Mouse (Mus musculus): Measurements from ENCODE around the gene Sema3g.

Gene Sema3g

GRCm38 (mm10) chr14:31232404-31233069 lies 14.9 kb downstream of the Sema3g start:
- no peak for DNase-seq (ENCODE audit: low read depth, low spot score)

GRCm38 (mm10) chr14:31233070-31233995 lies 15.7 kb downstream of the Sema3g start:
- DNase-seq (ENCODE audit: low read depth, low spot score) = no peak

GRCm38 (mm10) chr14:31233996-31234591 lies 16.4 kb downstream of the Sema3g start:
- peak; percentile 82 for DNase-seq (ENCODE audit: low read depth, low spot score)

GRCm38 (mm10) chr14:31237101-31237882 lies 19.6 kb downstream of the Sema3g start:
- no peak for DNase-seq (ENCODE audit: low read depth, low spot score)

GRCm38 (mm10) chr14:31240528-31240927 lies 22.9 kb downstream of the Sema3g start:
- DNase-seq (ENCODE audit: low read depth, low spot score) = no peak

- DNase-seq (ENCODE audit: low read depth, low spot score) = no peak
Observed at GRCm38 (mm10) chr14:31244777-31245176, 27.1 kb downstream of the Sema3g start.

- DNase-seq (ENCODE audit: low read depth, low spot score) = no peak
Observed at GRCm38 (mm10) chr14:31245946-31246345, 28.3 kb downstream of the Sema3g start.

GRCm38 (mm10) chr14:31248396-31248795 lies 30.7 kb downstream of the Sema3g start:
- no peak for DNase-seq (ENCODE audit: low read depth, low spot score)

GRCm38 (mm10) chr14:31250222-31251083 lies 32.8 kb downstream of the Sema3g start:
- DNase-seq (ENCODE audit: low read depth, low spot score) = no peak

- peak; percentile 97 for DNase-seq (ENCODE audit: low read depth, low spot score)
Observed at GRCm38 (mm10) chr14:31251084-31251604, 33.5 kb downstream of the Sema3g start, which contains the start of the genes Phf7 and Bap1. Phf7 (minus strand) TSS chr14:31251317. Bap1 (plus strand) TSS chr14:31251450.

GRCm38 (mm10) chr14:31251626-31252025 lies 34.0 kb downstream of the Sema3g start:
- no peak for DNase-seq (ENCODE audit: low read depth, low spot score)

GRCm38 (mm10) chr14:31252091-31252490 lies 34.4 kb downstream of the Sema3g start:
- DNase-seq (ENCODE audit: low read depth, low spot score) = no peak

- DNase-seq (ENCODE audit: low read depth, low spot score) = no peak
Observed at GRCm38 (mm10) chr14:31258476-31259050, 40.9 kb downstream of the Sema3g start.

GRCm38 (mm10) chr14:31260374-31260773 lies 42.7 kb downstream of the Sema3g start:
- no peak for DNase-seq (ENCODE audit: low read depth, low spot score)

GRCm38 (mm10) chr14:31260932-31261331 lies 43.3 kb downstream of the Sema3g start:
- no peak for DNase-seq (ENCODE audit: low read depth, low spot score)

- no peak for DNase-seq (ENCODE audit: low read depth, low spot score)
Observed at GRCm38 (mm10) chr14:31267649-31268048, 50.0 kb downstream of the Sema3g start.

- DNase-seq (ENCODE audit: low read depth, low spot score) = no peak
Observed at GRCm38 (mm10) chr14:31268301-31269001, 50.8 kb downstream of the Sema3g start.

- no peak for DNase-seq (ENCODE audit: low read depth, low spot score)
Observed at GRCm38 (mm10) chr14:31269456-31270100, 51.9 kb downstream of the Sema3g start.

- DNase-seq (ENCODE audit: low read depth, low spot score) = no peak
Observed at GRCm38 (mm10) chr14:31271121-31271520, 53.5 kb downstream of the Sema3g start.

All from CD4-positive, CD25-positive, alpha-beta regulatory T cell, adult 2 months (primary cell).